Mouse (Mus musculus): ENCODE results near the gene Sectm1b.
"Not testable (repeated sequence)": the region's sequence is repeated elsewhere in the genome, so short reads cannot be mapped to it uniquely, and the experiment has no call there.

Sectm1b gene

GRCm38 (mm10) chr11:121086296-121086695 is 22.9 kb upstream of the Sectm1b start:
- Histone ChIP-seq H3K36me3 (ENCODE audit: control insufficient read depth, insufficient read depth, low read length, poor library complexity, severe bottlenecking) (no peaks in the 10 kb centered on the region), H3K27me3 (ENCODE audit: control insufficient read depth, insufficient read depth, low read length, poor library complexity, severe bottlenecking) (no peaks in the 10 kb centered on the region)
- no peak for DNase-seq (ENCODE audit: low read depth, low spot score)

- no peak for DNase-seq (ENCODE audit: low read depth, low spot score)
- Histone ChIP-seq H3K27me3 (ENCODE audit: control insufficient read depth, insufficient read depth, low read length, poor library complexity, severe bottlenecking) (no peaks in the 10 kb centered on the region), H3K36me3 (ENCODE audit: control insufficient read depth, insufficient read depth, low read length, poor library complexity, severe bottlenecking) (no peaks in the 10 kb centered on the region)
Observed at GRCm38 (mm10) chr11:121085181-121085580, 21.8 kb upstream of the Sectm1b start.

- H3K36me3 ChIP-seq (ENCODE audit: control insufficient read depth, insufficient read depth, low read length, poor library complexity, severe bottlenecking): no peaks in the 10 kb centered on the region
- H3K27me3 ChIP-seq (ENCODE audit: control insufficient read depth, insufficient read depth, low read length, poor library complexity, severe bottlenecking): no peaks in the 10 kb centered on the region
- peak; percentile 79 for DNase-seq (ENCODE audit: low read depth, low spot score)
Observed at GRCm38 (mm10) chr11:121082857-121083500, 19.6 kb upstream of the Sectm1b start.

- Histone ChIP-seq H3K36me3 (ENCODE audit: control insufficient read depth, insufficient read depth, low read length, poor library complexity, severe bottlenecking) (no peaks in the 10 kb centered on the region), H3K27me3 (ENCODE audit: control insufficient read depth, insufficient read depth, low read length, poor library complexity, severe bottlenecking) (no peaks in the 10 kb centered on the region)
- DNase-seq (ENCODE audit: low read depth, low spot score): no peak
Observed at GRCm38 (mm10) chr11:121082250-121082649, 18.9 kb upstream of the Sectm1b start.

- Histone ChIP-seq H3K27me3 (ENCODE audit: control insufficient read depth, insufficient read depth, low read length, poor library complexity, severe bottlenecking) (no peaks in the 10 kb centered on the region), H3K36me3 (ENCODE audit: control insufficient read depth, insufficient read depth, low read length, poor library complexity, severe bottlenecking) (no peaks in the 10 kb centered on the region)
- no peak for DNase-seq (ENCODE audit: low read depth, low spot score)
Observed at GRCm38 (mm10) chr11:121081120-121081519, 17.8 kb upstream of the Sectm1b start, which contains the start of gene Sectm1a. Gene Sectm1a (minus strand): TSS chr11:121081220.

GRCm38 (mm10) chr11:121080330-121080729 is 17.0 kb upstream of the Sectm1b start:
- no peaks in the 10 kb centered on the region for H3K27me3 ChIP-seq (ENCODE audit: control insufficient read depth, insufficient read depth, low read length, poor library complexity, severe bottlenecking)
- H3K36me3 ChIP-seq (ENCODE audit: control insufficient read depth, insufficient read depth, low read length, poor library complexity, severe bottlenecking): no peaks in the 10 kb centered on the region
- DNase-seq (ENCODE audit: low read depth, low spot score): no peak

- Histone ChIP-seq H3K36me3 (ENCODE audit: control insufficient read depth, insufficient read depth, low read length, poor library complexity, severe bottlenecking) (no peaks in the 10 kb centered on the region), H3K27me3 (ENCODE audit: control insufficient read depth, insufficient read depth, low read length, poor library complexity, severe bottlenecking) (no peaks in the 10 kb centered on the region)
- DNase-seq (ENCODE audit: low read depth, low spot score): no peak
Observed at GRCm38 (mm10) chr11:121075655-121076054, 12.3 kb upstream of the Sectm1b start.

GRCm38 (mm10) chr11:121069662-121070061 is 6.3 kb upstream of the Sectm1b start:
- H3K36me3 ChIP-seq (ENCODE audit: control insufficient read depth, insufficient read depth, low read length, poor library complexity, severe bottlenecking): not testable (repeated sequence)

GRCm38 (mm10) chr11:121067895-121068294 is 4.5 kb upstream of the Sectm1b start:
- DNase-seq (ENCODE audit: low read depth, low spot score): no peak
- H3K36me3 ChIP-seq (ENCODE audit: control insufficient read depth, insufficient read depth, low read length, poor library complexity, severe bottlenecking): no peaks in the 10 kb centered on the region
- no peaks in the 10 kb centered on the region for H3K27me3 ChIP-seq (ENCODE audit: control insufficient read depth, insufficient read depth, low read length, poor library complexity, severe bottlenecking)

More at GRCm38 (mm10) chr11:121069662-121070061, 6.3 kb upstream of the Sectm1b start:
- not testable (repeated sequence) for DNase-seq (ENCODE audit: low read depth, low spot score); H3K27me3 ChIP-seq (ENCODE audit: control insufficient read depth, insufficient read depth, low read length, poor library complexity, severe bottlenecking)

- peak; percentile 38 for DNase-seq (ENCODE audit: low read depth, low spot score)
- H3K36me3 ChIP-seq (ENCODE audit: control insufficient read depth, insufficient read depth, low read length, poor library complexity, severe bottlenecking): no peaks in the 10 kb centered on the region
- no peaks in the 10 kb centered on the region for H3K27me3 ChIP-seq (ENCODE audit: control insufficient read depth, insufficient read depth, low read length, poor library complexity, severe bottlenecking)
Observed at GRCm38 (mm10) chr11:121064197-121064596, 828 bp upstream of the Sectm1b start.

- no peak for DNase-seq (ENCODE audit: low read depth, low spot score)
Observed at GRCm38 (mm10) chr11:121061615-121062014, 1.8 kb downstream of the Sectm1b start.

GRCm38 (mm10) chr11:121060401-121061067 is 2.8 kb downstream of the Sectm1b start:
- DNase-seq (ENCODE audit: low read depth, low spot score); H3K27me3 ChIP-seq (ENCODE audit: control insufficient read depth, insufficient read depth, low read length, poor library complexity, severe bottlenecking): not testable (repeated sequence)

More at GRCm38 (mm10) chr11:121061615-121062014, 1.8 kb downstream of the Sectm1b start:
- Histone ChIP-seq H3K27me3 (ENCODE audit: control insufficient read depth, insufficient read depth, low read length, poor library complexity, severe bottlenecking) (no peaks in the 10 kb centered on the region), H3K36me3 (ENCODE audit: control insufficient read depth, insufficient read depth, low read length, poor library complexity, severe bottlenecking) (no peaks in the 10 kb centered on the region)

GRCm38 (mm10) chr11:121059471-121059870 is 3.9 kb downstream of the Sectm1b start:
- Histone ChIP-seq H3K27me3 (ENCODE audit: control insufficient read depth, insufficient read depth, low read length, poor library complexity, severe bottlenecking) (no peaks in the 10 kb centered on the region), H3K36me3 (ENCODE audit: control insufficient read depth, insufficient read depth, low read length, poor library complexity, severe bottlenecking) (no peaks in the 10 kb centered on the region)
- no peak for DNase-seq (ENCODE audit: low read depth, low spot score)

More at GRCm38 (mm10) chr11:121060401-121061067, 2.8 kb downstream of the Sectm1b start:
- H3K36me3 ChIP-seq (ENCODE audit: control insufficient read depth, insufficient read depth, low read length, poor library complexity, severe bottlenecking): not testable (repeated sequence)

GRCm38 (mm10) chr11:121058956-121059355 is 4.4 kb downstream of the Sectm1b start:
- Histone ChIP-seq H3K27me3 (ENCODE audit: control insufficient read depth, insufficient read depth, low read length, poor library complexity, severe bottlenecking) (no peaks in the 10 kb centered on the region), H3K36me3 (ENCODE audit: control insufficient read depth, insufficient read depth, low read length, poor library complexity, severe bottlenecking) (no peaks in the 10 kb centered on the region)
- no peak for DNase-seq (ENCODE audit: low read depth, low spot score)

GRCm38 (mm10) chr11:121058122-121058521 is 5.2 kb downstream of the Sectm1b start:
- H3K36me3 ChIP-seq (ENCODE audit: control insufficient read depth, insufficient read depth, low read length, poor library complexity, severe bottlenecking): no peaks in the 10 kb centered on the region
- no peaks in the 10 kb centered on the region for H3K27me3 ChIP-seq (ENCODE audit: control insufficient read depth, insufficient read depth, low read length, poor library complexity, severe bottlenecking)
- no peak for DNase-seq (ENCODE audit: low read depth, low spot score)
